Mouse (Mus musculus): ENCODE measurements at regions not wholly inside any gene's neighbourhood (a gene's known extent, or its start where the extent isn't known, plus 50 kb on each side); places are given as distances from the start of the nearest gene placed in this dataset.

DNA sequence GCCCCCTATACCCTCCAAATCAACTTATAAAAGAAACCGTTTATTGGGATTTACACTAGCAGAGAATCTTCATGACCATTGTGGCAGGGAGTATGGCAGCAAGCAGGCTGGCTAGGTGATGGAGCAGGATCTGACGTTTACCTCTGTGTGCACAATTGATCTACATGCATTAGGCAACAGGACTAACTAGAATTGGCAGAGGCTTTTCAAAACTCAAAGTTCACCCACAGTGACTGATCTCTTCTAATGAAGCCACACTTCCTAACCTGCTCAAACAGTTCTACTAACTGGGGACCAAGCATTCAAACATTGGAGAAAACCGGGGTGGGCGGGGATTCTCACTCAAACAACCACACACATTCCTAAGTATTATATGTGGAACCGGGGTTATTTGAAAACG, 1382.9 kb upstream of the Tenm2 start:
- DNase-seq (ENCODE audit: low spot score): no peak

DNA sequence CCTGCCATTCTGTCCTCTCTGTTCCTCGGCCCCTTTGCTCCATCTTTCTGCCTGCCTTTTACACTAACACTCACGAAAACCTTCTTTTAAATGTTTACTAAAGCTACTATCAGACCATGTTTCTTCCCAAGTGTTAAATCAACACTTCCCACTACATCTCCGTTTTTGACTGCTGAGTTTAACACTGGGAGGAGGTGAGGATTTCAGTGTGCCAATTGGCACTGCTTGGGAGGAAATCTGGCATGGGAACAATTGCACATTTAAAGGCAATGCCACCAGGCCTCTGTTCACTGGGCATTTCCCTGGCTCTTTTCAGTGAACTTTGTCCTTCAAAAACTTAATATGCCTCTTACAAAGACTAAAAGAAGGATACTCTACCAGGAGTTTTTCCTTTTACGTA, 1365.2 kb upstream of the Tenm2 start:
- DNase-seq (ENCODE audit: low spot score): peak; percentile 3

DNA sequence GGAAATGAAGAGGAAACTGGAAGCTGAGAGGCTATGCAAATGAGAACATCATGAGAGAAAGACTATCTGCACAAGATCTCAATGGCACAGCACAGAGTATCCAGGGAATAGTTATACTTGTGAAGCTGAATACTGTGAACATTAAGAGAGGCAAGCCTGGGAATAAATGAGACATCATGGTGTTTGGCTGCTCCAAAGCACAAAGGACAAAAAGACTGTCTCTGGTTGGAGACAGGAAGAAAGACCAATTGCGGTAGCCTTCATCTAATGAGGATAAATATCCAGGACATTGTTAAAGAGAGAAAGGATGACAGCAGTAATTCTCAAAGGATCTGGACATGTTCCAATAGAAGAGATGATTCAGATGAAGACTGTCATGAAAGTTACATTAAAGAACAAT, 1332.8 kb upstream of the Tenm2 start:
- no peak for DNase-seq (ENCODE audit: low spot score)

DNA sequence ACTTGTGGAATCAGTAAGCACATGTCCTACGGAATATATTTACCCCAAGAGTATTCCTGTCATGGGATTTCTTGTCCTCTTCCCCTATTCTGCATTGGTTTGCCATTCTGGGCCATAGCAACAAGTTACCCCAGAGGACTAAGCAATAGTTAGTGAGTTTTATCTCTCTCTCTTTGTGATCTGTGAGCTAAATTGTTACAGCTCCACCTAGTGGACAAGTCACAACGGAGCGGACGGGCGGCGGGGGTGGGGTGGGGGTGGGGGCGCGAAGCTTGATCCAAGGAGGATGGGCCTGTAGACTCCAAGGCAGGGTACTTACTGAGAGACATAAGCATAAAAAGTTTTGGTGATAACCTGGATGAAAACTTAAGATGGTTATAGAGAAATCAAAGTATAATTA, 1308.1 kb upstream of the Tenm2 start:
- no peak for DNase-seq (ENCODE audit: low spot score)

DNA sequence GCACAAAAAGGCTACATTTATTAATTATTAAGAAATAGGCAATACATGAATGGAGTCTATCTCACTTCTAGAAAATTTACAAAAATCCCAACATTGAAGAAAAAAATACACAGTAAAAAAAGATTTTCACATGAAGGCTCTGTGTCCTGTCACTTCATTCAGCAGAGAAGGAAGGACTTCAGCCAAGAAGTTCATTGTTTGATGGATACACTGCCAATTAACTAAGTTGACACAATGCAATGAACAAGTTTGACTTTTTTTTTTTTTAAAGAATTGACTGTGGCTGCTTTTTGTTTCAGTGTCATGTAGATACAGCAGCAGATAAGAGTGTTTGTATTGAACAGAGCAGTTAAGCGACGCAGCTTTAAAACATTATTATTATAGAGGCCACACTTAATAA, 1304.3 kb upstream of the Tenm2 start:
- no peak for DNase-seq (ENCODE audit: low spot score)

DNA sequence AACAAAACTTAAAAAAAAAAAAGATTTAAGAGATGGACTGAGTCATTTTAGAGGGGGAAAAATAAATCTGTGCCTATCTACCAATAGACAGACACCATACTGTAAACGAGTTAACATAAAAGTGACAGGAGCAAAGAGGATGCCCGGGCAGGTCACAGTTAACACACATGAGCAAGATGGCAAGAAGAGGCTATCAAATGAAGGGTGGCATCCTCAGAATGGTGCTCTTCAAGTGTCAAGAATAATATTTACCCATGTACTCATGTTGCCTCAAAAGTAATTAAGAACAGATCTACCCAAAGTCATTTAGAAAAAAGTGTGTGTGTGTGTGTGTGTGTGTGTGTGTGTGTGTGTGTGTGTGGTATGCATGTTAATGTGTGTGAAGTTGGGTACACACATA, 1296.5 kb upstream of the Tenm2 start:
- no peak for DNase-seq (ENCODE audit: low spot score)

DNA sequence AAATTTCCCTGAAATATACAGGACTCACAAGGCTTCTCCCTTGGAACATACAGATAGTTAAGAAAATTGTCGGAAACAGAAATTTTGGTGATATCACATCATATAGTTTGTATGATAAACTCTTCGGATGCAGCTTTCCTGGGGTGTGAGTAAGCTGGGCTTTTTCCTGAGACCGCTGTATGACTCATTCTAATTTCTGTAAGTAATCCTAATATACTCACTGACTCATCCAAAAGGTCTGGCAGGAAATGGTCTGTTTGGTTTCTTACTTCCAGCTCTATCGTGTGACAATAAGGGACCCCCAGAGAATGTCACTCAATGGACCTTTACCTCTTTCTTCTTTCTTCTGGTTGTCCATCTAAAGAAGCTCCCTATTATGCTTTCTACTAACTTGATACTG, 1273.9 kb upstream of the Tenm2 start:
- DNase-seq (ENCODE audit: low spot score): no peak

DNA sequence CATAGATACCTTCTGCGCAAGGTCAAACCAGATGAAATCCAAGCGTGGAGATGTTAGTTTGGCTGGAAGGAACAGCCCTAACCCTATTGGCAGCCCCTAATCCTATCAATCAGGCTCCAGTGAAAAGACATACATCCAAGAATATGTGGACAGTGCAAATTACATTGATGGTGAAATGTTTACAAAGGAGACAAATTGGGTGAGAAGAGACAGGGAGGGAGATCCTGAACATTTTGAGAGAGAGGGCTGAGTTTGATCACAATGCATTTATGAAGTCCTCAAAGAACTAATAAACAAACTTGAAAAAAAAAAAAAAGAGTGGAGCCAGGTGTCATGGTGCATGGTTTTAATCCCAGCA, 1228.5 kb upstream of the Tenm2 start:
- DNase-seq (ENCODE audit: low spot score): no peak

DNA sequence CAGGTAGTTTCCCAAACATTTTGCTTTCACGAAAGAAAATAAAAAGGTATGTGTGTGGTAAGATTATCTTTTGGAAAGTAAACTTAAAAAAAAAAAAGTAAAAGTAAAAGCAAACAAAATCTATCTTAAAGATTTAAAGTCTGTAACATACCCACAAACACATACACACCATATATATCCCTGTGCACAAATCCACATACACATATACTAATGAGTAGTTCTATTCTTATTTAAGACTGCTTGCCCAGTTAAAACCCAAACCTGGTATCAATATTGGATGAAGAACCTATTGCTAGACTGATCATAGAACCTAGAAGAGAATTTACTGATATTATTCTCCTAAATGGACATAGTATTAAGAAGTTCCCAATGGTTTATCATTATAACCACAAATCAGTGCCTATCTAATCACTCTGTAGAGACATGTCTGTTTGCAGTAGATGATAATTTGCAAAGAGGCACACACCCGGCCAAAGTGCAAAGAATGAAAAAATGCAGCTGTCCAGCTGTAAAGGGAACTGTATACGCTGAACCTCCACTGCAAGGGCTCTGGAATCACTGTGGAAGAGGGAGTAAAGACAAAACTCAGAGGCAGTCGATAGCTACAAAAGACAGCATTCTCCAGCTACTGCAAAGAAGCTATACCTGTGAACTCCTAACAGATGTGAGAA, 1227.9 kb upstream of the Tenm2 start:
- no peak for DNase-seq (ENCODE audit: low spot score)

DNA sequence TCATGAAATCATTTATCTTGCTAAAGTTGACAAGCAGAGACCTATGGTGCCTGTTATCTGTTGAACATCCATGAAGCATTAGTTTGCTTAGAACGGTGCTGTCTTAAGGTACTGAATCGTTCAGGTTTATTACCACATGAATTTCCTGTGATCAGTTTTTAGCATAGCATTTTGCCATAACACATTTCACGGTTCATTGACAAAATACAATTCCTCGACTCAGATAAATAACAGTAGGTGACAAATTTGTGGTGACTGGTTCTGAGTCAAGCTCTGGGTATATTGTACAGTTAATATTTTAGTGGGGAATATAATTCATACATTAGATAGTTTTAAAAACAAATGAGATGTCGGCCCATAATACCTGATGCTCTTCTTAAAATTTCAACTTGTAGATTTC, 1207.5 kb upstream of the Tenm2 start:
- no peak for DNase-seq (ENCODE audit: low spot score)

DNA sequence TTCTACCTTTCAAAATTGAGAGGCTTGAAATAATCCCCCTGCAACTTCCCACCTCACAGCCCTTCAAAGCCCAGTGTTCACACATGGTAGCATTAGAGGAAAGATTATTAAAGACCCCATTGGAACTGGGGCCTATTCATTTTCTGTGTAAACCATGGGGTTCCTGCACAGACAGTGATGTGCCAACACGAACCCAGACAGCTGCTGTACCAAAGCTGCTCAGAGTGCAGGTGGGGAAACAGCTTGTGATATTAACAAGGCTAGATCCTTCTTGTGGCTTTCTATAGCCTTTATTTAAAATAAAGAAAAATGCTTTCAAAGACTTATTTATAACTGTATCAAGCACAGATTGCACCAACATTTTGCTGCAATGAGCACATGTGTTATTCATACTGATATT, 1174.5 kb upstream of the Tenm2 start:
- DNase-seq (ENCODE audit: low spot score): no peak

DNA sequence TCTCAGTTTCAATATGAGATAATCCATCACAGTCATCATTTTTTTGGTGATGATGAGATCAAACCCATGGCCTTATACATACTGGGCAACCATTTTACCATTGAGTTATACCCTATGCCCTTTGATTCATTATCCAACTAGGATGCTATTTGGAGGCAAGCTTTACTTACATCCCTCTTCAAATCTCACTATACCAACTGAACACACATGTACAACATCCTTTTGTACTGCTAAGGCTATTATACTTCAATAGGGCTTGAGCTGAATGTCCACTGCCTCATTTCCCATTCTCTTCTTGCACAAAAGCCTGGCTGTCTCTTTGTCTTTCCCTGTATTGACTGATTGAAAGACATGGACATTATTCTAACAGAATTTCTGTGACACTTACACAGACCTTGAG, 1162.0 kb upstream of the Tenm2 start:
- no peak for DNase-seq (ENCODE audit: low spot score)

DNA sequence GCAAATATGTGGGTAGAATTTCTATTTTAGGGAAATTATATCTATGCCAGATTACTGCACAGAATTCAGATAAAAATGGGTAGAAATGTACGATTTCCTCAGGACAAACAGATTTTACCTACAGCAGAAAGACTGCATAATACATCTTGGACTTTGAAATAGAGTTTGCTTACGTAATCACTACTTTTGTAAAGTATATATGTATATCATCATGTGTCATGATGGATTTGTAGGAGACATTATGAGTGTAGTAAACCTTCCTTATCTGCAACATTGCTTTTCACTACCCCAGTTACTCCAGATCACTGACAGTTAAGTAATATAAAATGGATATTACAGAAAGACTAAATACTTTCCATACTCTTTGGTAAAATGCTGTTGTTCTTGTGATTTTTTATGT, 1151.2 kb upstream of the Tenm2 start:
- no peak for DNase-seq (ENCODE audit: low spot score)

DNA sequence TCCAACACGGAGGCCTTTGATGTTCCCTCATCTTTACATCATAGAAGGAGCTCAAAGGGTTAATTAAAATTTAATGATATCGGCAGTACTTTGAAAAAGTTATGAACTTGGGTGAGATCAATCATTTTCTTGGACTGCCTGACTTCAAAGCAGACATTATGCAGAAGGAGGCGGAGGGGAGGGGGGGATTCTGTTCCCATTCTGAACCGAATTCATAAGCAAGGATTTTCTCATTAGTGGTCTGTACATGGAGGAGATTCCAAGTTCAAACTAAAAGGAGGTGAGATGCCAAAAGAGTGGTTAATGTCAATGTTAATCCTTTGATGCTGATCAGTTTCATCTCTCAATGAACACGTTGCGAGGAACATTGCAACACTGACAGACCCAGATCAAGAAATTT, 1110.7 kb upstream of the Tenm2 start:
- no peak for DNase-seq (ENCODE audit: low spot score)

DNA sequence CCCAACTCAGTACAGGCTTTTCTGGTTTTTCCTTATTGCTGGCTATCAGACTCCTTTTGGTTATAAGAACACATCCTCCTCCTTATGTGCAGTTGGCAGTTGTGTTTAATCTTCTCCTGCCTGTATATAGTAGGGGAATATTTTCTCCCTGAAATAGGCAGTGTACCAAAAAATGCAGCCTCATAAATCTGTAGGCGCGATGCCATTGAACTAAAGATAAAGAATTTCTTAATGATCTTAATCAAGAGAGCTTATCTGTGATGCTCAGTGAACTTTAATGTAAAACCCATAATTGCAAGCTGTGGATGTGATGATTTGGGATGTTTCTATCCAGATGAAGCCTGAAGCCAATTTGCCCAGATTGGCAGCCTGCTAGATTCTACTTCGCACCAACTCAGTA, 1099.6 kb upstream of the Tenm2 start:
- DNase-seq (ENCODE audit: low spot score): no peak

DNA sequence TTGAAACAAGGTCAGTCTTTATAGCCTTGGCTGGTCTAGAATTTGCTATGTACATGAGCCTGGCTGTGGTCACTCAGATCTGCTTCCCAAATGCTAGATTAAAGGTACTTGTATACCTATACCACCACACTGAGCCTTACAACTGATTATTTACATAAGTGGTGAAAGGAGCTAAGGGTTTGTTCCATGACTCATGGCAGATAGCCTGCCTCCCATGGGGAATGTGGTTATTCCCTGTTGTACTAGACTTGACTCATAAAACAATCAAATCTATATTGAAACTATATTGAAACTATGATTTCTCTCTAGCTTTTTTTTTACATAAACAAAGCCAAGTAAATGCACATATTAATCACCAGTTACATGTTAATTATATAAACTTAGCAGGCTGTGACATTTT, 1061.9 kb upstream of the Tenm2 start:
- DNase-seq (ENCODE audit: low spot score): no peak

DNA sequence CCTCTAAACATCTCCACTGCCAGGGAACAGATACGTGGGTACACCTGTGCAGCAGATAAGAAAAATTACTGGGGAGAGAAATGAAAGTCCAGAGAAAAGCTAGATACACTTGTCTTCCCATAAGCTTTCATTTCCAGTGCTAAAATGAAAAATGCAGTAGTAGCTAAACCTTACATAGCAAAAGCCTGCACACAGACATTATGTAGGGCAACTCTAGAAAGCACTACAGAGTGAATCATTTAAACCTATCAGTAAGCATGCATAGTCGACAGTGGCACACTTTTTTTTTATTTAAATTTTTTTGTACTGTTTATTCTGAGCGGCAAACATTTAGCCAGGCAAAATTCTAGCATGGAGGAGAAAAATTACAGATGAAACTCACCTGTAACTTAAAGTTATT, 1055.5 kb upstream of the Tenm2 start:
- no peak for DNase-seq (ENCODE audit: low spot score)

DNA sequence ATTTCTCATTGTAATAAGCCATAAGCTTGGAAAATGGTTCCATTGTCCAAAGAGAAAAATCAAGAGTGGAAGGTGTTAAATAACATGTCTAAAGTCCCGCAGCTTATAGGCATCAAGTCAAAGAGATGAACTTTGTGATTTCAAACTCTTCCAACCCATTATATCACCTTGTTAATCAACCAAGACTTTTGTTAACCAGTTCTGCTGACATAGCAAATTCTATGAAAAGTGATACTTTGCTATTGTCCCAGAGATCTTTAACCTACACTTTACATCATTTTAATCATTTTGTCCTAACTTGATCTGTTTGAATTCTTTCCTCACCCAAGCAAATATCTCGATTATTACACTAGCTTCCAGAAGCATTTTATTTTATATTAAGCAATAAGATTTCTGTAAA, 1045.2 kb upstream of the Tenm2 start:
- DNase-seq (ENCODE audit: low spot score): no peak
